Mouse (Mus musculus) gastrocnemius, postnatal 25 days (tissue): ENCODE measurements around the gene Ptprg. TPM values are rescaled to one million over a fixed set of nuclear protein-coding genes. Genes with fewer than 3 reads are reported as not detected.

ENCODE experiments used
- DNase-seq: peaks from one replicate; pipeline ENCODE4 v3.0.0; 2022
- total RNA-seq, 2 experiments: library from RNA; stranded (reverse); gene quantifications; 1 replicate in 1 of 2; 2 replicates in 1 of 2; pipeline ENCODE4 v1.2.3; 2021

Ptprg gene
- total RNA-seq, 2 experiments from 2014 or later, result 24.2 to 29.1 TPM

GRCm38 (mm10) chr14:12099390-12100333 lies 546.3 kb downstream of the Ptprg start:
- DNase-seq, result no peak

DNA sequence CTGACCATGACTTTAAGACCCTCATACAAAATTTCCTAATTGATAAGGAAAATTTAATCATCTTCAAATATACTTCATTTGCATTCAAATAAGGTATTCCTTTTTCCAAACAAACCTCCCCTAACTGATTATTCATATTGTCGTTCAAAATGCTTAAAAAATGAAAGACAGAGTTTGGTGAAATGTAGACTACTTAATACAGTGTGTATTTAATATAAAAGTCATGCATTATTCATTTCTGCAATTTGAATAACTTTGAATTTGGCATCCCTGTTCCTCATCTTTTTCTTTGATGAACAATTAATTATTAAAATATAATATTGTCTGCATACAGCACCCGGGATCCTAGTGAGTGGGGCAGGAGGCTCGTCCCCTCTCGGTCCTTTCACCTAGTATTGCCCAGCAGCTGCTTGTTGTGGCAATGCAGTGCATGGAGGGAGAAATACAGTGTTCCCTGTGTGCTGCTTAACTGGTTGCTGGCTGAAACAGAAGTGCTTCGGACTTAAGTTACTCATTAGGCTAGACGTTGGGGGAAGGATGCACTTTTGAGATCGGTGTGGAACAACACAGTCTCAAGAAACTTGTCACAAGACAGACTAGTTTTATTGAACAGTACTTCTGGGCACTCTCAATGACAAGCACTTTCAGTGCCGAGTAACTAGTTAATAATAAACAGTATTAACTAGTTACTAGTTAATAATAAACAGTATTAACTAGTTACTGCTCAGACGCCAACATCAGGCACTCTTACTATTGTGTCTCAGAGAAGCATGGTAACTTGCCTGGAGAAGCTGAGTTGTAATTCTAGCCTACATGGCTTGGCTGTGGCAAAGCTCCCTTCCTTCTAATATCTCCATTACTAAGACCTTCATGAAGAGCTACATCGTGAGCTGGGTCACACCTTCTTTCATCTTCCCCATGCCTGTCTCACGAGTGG lies 549.3 kb downstream of the Ptprg start:
- DNase-seq, result no peak

DNA sequence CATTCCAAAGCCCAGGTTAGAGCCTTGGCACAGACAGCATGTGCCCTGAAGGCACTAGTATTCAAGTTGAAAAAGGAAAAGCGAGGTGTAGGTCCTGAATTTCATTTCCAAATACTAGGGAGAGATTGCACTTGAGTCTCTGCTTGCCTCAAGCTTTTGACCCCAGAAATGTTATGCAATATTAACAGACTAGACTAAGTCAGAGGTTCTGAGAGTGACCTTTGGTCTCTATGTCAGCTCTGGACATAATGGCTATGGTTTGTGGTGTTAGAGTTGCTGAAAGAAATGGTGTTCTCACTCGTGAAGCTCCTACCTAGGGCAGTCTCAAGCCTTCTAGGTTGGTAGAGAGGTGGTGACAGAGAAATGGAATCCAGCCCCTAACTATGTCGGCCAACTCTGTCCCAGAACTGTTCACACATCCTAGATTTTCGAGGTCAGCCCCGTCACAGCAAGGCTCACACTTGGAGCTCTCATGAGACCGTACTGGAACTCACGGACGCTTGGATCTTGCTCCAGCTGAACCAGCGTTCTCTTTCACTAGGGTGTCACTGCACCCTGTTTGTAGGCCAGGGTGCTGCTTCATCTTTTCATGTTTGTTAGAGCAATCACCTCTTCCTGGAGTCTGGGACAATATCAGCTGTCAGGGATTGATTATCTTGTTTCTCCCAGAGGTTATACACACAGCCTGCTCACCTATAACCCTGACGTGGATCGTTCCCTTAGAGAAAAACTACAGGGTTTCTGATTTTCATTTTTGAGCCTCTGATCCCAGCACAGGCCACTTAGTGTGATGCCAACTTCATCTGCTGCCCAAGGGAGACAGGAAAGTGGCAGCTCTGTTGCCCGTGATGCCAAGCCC lies 551.2 kb downstream of the Ptprg start:
- no peak for DNase-seq

GRCm38 (mm10) chr14:12105156-12105430 lies 551.8 kb downstream of the Ptprg start:
- no peak for DNase-seq

GRCm38 (mm10) chr14:12105593-12105992 lies 552.3 kb downstream of the Ptprg start:
- DNase-seq, result no peak

GRCm38 (mm10) chr14:12107459-12107858 lies 554.1 kb downstream of the Ptprg start:
- no peak for DNase-seq

DNA sequence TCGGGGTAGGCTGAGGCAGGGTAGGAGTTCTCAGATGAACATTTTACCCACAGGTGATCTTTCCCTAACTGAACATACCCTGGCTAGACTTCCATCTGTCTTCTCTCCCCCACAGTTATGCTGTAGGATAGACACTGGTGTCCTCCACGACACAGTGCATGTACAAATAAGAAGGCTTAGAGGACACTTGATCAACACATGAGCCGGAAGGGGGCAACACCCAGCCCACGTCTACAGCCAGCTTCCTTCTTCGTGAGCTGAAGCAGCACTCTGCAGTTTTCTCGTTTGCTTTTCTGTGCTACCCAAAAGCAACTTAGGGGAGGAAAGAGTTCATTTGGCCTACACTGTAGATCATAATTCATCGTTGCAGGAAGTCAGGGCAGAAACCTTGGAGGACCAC lies 554.7 kb downstream of the Ptprg start:
- DNase-seq, result no peak

DNA sequence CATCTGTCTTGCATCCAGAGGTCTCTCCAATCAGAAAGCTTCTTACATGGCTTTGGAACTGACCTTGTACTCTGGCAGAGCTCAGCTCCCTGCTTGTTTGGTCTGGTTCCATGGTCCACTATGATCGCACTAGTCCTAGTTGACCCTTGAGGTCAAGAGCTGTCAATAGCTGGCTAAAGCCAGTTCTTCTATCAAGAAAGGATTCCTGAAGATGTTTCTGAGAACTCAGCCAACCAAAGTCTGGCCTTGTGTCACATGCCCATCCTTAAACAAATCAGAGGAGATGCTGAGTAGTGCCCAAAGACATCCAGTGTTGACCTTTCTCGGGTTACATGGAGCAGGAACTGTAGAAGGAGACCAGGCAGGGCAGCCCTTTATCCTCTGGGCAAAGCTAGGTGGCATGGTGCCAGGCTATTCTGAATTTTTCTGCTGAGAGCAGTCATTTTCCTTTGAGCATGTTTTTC lies 559.2 kb downstream of the Ptprg start:
- DNase-seq, result peak; percentile 52

- DNase-seq, result no peak
Measured at GRCm38 (mm10) chr14:12113326-12113725, 560.0 kb downstream of the Ptprg start.

GRCm38 (mm10) chr14:12114016-12114415 lies 560.7 kb downstream of the Ptprg start:
- no peak for DNase-seq

GRCm38 (mm10) chr14:12119260-12119659 lies 565.9 kb downstream of the Ptprg start:
- DNase-seq, result no peak

DNA sequence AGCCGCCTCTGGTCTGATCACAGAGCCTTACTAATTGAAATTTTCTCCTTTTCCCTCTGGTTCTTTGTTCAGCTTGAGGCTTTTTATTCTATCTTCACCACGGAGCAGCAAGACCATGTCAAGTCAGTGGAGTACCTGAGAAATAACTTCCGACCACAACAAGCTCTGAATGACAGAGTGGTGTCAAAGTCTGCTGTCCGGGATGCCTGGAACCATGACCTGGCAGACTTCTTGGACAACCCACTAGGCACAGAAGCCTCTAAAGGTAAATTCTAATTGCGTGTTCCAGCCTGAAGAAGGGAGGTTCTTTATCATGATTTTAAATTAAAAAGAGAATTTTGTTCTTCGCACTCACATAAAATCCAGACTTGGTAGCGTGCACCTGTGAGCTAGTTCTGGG lies 568.6 kb downstream of the Ptprg start:
- no peak for DNase-seq

DNA sequence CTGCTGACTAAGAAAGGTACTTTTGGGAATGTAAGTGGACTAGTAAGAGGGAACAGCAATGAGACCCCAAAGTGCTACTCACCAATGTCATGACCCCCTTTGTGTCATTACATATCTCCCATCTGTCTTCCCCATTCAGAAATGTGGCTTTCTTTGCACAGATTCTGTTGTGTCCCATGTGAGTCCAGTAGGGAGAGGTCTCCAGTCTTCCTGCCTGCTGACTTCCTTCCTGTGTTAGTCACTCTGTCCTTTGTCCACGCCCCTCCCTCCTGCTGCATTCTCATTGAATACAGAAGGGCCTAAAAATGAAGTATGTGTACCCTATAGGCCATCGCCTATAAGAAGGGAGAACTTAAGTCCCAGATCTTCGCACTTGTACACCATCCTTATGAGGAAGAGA lies 571.4 kb downstream of the Ptprg start:
- DNase-seq, result no peak

DNA sequence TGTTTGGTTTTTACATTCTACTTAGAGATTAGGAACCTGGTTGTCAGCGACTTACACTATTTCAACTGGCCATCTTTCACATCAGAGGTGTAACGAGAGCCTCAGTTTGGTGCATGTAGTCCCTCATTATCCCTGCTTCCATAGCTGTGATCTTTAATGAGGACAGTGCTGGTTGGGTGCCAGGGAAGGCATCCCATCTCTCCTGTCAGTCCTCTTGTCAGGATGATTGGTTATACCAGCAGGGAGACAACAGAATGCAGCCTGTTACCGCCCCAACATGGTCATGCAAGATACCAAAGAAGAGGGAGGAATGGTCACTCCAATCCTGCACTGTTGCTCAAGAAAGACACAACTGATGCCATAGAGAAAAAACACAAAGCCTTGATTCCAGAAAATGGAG lies 574.6 kb downstream of the Ptprg start:
- DNase-seq, result no peak

- no peak for DNase-seq
Measured at GRCm38 (mm10) chr14:12132046-12132615, 578.8 kb downstream of the Ptprg start.

DNA sequence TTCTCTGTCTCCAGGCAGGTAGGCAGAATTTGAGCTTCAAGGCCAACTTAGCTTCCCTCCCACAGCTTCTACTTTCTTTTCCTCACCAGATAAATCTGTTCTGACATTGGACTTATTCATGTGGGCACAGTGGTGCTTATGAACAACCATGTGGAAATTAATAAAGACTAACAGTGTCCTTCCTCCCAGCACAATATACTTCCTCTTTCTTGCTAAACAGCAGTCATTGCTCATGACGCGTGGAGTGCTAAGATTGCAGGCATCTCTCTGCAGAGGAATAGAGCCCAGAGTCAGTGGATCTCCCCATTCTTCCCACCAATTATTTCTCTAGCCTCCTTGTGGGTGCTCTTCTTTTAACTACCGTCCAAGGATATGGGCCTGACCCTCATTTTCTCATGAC lies 579.8 kb downstream of the Ptprg start:
- no peak for DNase-seq

GRCm38 (mm10) chr14:12134504-12134903 lies 581.2 kb downstream of the Ptprg start:
- DNase-seq, result no peak

DNA sequence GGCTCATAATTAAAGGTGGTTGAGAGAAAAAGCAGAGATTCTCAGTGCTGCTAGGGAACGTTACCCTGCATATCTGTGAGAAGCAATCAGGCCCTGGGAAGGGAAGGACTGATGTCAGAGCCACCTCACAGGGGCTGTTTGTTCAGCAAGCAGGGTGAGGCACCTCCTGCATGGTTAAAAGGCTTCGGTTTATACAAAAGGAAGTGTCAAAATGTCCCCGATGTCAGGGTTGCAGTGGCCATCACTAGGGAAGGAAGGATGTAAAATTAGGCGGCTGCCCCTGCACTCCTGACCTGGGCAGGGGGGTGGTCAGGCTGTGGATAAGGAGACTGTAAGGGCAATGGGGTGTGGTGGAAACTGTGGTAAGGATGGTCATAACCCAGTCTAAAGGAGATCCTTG lies 583.2 kb downstream of the Ptprg start:
- DNase-seq, result no peak

DNA sequence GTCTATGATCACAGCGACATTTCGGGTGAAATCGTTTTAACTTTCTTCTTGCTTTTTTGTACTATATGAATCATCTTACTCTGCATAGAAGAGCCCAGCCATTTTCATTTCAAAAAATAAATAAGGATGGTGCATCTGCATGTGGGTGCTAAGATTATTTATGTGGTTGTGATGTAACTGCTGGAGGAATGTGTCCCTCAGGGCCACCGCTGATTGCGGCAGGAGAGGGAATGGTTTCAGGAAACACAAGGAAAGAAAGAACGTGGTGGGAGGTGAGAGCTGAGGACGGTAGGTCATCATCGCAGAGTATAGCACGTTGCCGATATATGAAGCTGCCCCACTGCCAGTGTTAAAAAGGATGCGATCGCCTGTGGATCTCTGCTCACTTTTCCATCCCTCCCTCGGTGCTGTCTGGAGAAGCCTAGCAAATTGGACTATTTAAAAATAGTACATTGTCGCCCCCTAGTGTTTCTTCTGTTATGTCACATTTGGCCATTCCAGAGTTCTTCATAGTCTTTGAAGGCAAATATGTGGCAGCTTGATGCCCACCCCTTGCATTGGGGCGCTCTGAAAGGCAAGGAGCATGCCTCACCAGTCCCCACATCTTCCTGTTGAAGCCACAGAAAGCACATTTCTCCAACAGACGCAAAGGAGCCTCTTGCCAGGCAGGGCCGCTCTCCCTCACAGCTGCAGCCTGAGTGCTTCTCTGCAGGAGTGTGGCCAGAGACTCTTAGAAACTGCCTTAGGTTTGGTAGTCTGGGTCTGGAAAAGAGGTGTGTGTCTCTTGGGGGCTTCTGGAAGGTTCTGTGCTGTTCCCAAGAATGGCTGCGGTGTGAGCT lies 586.5 kb downstream of the Ptprg start:
- DNase-seq, result no peak

DNA sequence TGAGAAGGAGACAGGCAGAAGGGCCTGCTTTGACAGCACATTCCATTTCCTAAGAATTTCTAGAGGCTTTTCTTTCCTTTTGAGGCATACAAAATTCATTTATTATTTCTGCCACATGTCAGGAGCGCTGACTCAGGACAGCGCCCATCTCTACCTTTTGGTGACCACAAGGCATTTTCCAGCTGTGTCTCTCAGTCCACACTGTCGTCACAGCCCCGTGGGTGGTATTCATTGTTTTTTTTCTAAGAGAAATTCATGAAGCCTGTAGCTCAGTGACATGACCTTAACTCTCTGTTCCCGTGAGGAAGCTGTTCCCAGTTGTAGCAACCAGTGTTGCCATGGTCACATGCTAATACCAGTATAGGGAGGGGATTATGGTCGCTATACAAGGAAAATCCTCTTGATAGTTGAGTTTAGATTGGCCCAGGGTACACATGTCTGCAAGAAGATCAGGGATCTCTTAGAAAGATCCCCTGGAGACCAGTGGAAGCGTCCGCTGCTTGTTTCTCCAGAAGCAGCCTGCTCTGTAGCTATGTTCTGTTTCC lies 590.7 kb downstream of the Ptprg start:
- no peak for DNase-seq

DNA sequence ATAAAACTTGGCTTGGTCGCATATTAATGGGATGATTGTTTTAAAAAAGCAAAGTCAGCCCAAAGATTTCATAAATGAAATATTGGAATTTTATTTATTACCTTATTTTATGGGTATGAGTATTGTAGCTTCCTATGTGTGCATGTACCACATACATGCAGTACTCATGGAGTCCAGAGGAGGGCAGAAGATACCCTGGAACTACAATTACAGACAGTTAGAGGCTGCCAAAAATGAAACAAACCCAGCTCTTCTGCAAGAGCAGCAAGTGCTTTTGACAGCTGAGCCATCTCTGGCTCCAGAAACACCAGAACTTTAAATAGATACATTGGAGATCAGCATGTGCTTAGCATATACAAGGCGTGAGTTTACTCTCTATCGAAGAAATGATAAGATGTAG lies 592.6 kb downstream of the Ptprg start:
- DNase-seq, result no peak
